Mouse (Mus musculus) gastrocnemius, adult 18-20 months (tissue): ENCODE data around the gene Bahcc1. TPM values are rescaled to one million over a fixed set of nuclear protein-coding genes. Genes with fewer than 3 reads are reported as not detected.
A peak's percentile ranks its signal among the peaks of the same experiment; 100 is the strongest.

Source experiments
- DNase-seq: peaks from one replicate; pipeline ENCODE4 v3.0.0; 2021; ENCODE audit warnings: low spot score
- total RNA-seq, 2 experiments: library from RNA; stranded (reverse); gene quantifications; 2 replicates each; pipeline ENCODE4 v1.2.3; 2021

The Bahcc1 gene
- total RNA-seq, 2 experiments from 2014 or later, result 3.4 to 4.6 TPM

GRCm38 (mm10) chr11:120241981-120242725, 9.4 kb downstream of the Bahcc1 start:
- no peak for DNase-seq

- no peak for DNase-seq
Measured at GRCm38 (mm10) chr11:120242726-120243530, 10.2 kb downstream of the Bahcc1 start.

GRCm38 (mm10) chr11:120243531-120243820, 10.7 kb downstream of the Bahcc1 start:
- DNase-seq, result no peak

- no peak for DNase-seq
Measured at GRCm38 (mm10) chr11:120248160-120248793, 15.5 kb downstream of the Bahcc1 start.

- no peak for DNase-seq
Measured at GRCm38 (mm10) chr11:120248899-120249298, 16.2 kb downstream of the Bahcc1 start.

GRCm38 (mm10) chr11:120250991-120251949, 18.5 kb downstream of the Bahcc1 start:
- peak; percentile 68 for DNase-seq

GRCm38 (mm10) chr11:120251950-120252308, 19.2 kb downstream of the Bahcc1 start:
- no peak for DNase-seq

- DNase-seq, result no peak
Measured at GRCm38 (mm10) chr11:120252398-120252797, 19.7 kb downstream of the Bahcc1 start.

GRCm38 (mm10) chr11:120252843-120253645, 20.3 kb downstream of the Bahcc1 start:
- peak; percentile 39 for DNase-seq

- DNase-seq, result no peak
Measured at GRCm38 (mm10) chr11:120253646-120254315, 21.0 kb downstream of the Bahcc1 start.

- no peak for DNase-seq
Measured at GRCm38 (mm10) chr11:120254420-120254819, 21.7 kb downstream of the Bahcc1 start.

GRCm38 (mm10) chr11:120255038-120255437, 22.3 kb downstream of the Bahcc1 start:
- peak; percentile 94 for DNase-seq

- DNase-seq, result no peak
Measured at GRCm38 (mm10) chr11:120255499-120255898, 22.8 kb downstream of the Bahcc1 start.

GRCm38 (mm10) chr11:120256108-120256507, 23.4 kb downstream of the Bahcc1 start:
- no peak for DNase-seq

GRCm38 (mm10) chr11:120256543-120256942, 23.8 kb downstream of the Bahcc1 start:
- peak; percentile 58 for DNase-seq

GRCm38 (mm10) chr11:120256981-120257820, 24.5 kb downstream of the Bahcc1 start:
- DNase-seq, result no peak

GRCm38 (mm10) chr11:120257911-120258310, 25.2 kb downstream of the Bahcc1 start:
- DNase-seq, result no peak

- DNase-seq, result no peak
Measured at GRCm38 (mm10) chr11:120258896-120259689, 26.3 kb downstream of the Bahcc1 start.
